Mouse (Mus musculus) testis, adult 2 months (tissue): ENCODE measurements around the gene Tmem121. TPM values are rescaled to one million over a fixed set of nuclear protein-coding genes. Genes with fewer than 3 reads are reported as not detected.

ENCODE experiments used
- H3K27ac ChIP-seq: fragments of 200-500 bp; 2 replicates; pipeline ENCODE4 v1.5.1; 2012; ENCODE audit warnings: low read depth, low read length; ENCODE audit not compliant: control insufficient read depth, insufficient read depth
- H3K27me3 ChIP-seq: fragments of 200-500 bp; 2 replicates; pipeline ENCODE4 v1.6.1; 2012; ENCODE audit warnings: mild to moderate bottlenecking, low read length, moderate library complexity; ENCODE audit not compliant: control insufficient read depth, insufficient read depth
- H3K36me3 ChIP-seq: fragments of 200-500 bp; 2 replicates; pipeline ENCODE4 v1.6.1; 2012; ENCODE audit warnings: mild to moderate bottlenecking, low read length; ENCODE audit not compliant: control insufficient read depth, insufficient read depth
- H3K4me1 ChIP-seq: fragments of 200-500 bp; 2 replicates; pipeline ENCODE4 v1.6.1; 2012; ENCODE audit warnings: low read length; ENCODE audit not compliant: control insufficient read depth, insufficient read depth
- H3K4me3 ChIP-seq: fragments of 200-500 bp; 2 replicates; pipeline ENCODE4 v1.5.1; 2012; ENCODE audit warnings: low read depth, mild to moderate bottlenecking, low read length, moderate library complexity, mixed read lengths; ENCODE audit not compliant: control insufficient read depth
- CTCF ChIP-seq: fragments of 200-500 bp; IDR thresholded peaks from 2 replicates; pipeline ENCODE4 v1.5.1; 2012; ENCODE audit warnings: low read depth, mild to moderate bottlenecking, inconsistent platforms, low read length, moderate library complexity; ENCODE audit not compliant: control insufficient read depth, insufficient read depth, insufficient replicate concordance
- POLR2A ChIP-seq: fragments of 200-500 bp; IDR thresholded peaks from 2 replicates; pipeline ENCODE4 v1.6.1; 2012; ENCODE audit warnings: low read depth, mild to moderate bottlenecking, inconsistent platforms, low read length, moderate library complexity; ENCODE audit not compliant: control insufficient read depth
- polyA plus RNA-seq: library from polyadenylated mRNA; depleted of rRNA; stranded (reverse); fragments of >200 nt; gene quantifications from 2 replicates; pipeline ENCODE4 v1.2.3, GENCODE M21; 2012

Tmem121 gene
- polyA plus RNA-seq, 1 experiment: 1.0 TPM

DNA sequence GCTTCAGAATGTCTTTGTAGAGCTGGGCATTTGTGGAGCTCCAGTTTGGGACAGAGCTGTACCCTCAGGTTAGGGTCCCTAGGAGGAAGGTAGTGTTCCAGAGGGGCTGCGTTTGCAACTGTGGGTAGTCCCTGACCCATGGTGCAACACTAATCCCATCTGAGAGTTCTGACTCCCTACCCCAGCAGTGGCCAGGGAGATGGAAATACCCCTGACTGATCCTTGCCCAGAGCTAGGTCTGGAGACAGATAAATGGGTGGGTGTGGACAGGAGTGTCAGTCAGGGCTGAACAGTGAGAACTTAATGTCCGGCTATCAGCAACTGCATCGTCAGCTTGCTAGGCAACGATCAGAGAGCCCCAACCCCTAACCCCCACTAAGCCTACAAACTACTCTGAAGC lies 35.1 kb upstream of the Tmem121 start:
- Histone ChIP-seq H3K27me3 (no peaks in the 10 kb centered on the region), H3K4me3 (peak overlapping the region; percentile 77; the same call in 1 of the 2 replicates)
- no peak for TF ChIP-seq CTCF
- TF ChIP-seq POLR2A: no peak

DNA sequence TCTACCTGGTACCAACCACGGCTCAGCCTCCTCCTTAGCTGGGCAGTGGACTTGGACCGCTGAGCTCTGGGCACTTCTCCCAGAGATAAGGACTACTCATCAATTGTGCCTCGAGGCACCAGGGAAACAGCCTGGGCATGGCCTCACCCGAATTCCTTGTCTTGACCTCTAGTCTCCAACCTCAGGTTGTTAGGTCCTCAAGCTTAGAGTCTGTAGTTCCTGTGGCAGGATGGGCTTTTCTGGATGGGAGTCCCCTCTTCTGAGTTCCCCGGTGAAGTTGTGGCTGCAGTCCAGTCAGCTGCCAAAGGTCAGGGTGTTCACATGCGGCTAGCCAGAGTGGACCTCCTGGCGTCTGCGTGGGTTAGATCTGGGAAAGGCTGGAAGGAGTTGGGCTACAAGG lies 34.7 kb upstream of the Tmem121 start:
- no peaks in the 10 kb centered on the region for H3K36me3 ChIP-seq
- peaks cover 51% of the 10 kb centered on the region for H3K4me1 ChIP-seq
- peak overlapping the region; percentile 77 for H3K4me3 ChIP-seq
- H3K27ac ChIP-seq: no peak overlapping the region
- H3K27me3 ChIP-seq: no peaks in the 10 kb centered on the region
- TF ChIP-seq CTCF (no peak), POLR2A (no peak)

More for the DNA sequence above, 35.1 kb upstream of the Tmem121 start:
- no peak overlapping the region for H3K27ac ChIP-seq
- H3K4me1 ChIP-seq: peaks cover 51% of the 10 kb centered on the region
- H3K36me3 ChIP-seq: no peaks in the 10 kb centered on the region

DNA sequence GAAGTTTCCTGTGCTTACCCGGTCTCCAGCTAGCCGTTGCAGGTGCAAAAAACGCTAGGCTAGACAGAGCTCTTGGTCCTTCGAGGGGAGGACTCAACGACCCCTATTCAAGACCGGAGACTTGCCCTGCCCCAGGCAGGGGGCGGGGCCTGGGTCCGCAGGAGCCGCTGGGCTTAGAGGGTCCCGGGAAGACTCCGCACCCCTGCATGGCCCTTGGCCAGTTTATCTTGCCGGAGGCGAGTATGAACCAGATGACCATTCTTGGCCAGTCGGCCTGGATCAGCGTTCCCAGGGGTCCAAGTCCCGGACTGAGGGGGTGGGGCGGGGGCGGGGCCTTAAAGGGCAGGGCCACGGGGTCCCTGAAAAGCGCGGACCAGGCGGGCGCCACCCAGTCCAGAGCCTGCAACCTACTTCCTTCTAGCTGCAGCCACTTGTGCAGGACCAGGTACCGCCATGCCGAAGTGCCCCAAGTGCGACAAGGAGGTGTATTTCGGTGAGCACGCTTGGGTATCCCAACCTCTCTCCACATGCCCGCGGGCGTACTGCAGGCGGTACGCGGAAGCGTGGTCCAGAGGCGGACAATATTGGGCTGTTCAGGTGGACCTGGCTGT lies 34.0 kb upstream of the Tmem121 start:
- peak overlapping the region; percentile 77 for H3K4me3 ChIP-seq
- H3K27ac ChIP-seq: no peak overlapping the region
- no peaks in the 10 kb centered on the region for H3K36me3 ChIP-seq
- H3K4me1 ChIP-seq: peaks cover 52% of the 10 kb centered on the region
- no peak for TF ChIP-seq POLR2A
- TF ChIP-seq CTCF: no peak
- H3K27me3 ChIP-seq: no peaks in the 10 kb centered on the region

DNA sequence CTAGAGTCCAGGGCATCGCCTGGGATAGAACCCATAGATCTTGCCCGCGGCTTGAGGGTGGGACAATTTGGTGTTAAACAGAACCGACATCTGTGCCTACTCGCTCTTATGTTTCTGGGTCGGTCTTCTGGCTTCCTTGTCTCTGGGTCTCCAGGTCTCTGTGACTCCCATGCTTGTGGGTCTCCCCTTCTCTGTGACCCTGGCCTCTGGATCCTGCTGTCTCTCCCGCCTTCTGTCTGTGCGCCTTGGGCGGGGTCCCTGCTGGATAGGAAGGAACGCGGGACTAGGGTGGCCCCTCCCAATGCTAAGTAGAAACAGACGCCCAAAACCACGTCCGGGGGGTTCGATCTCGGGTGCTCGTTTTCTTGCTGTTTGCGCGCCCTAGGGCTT lies 33.5 kb upstream of the Tmem121 start:
- no peaks in the 10 kb centered on the region for H3K27me3 ChIP-seq
- peak overlapping the region; percentile 77 for H3K4me3 ChIP-seq
- H3K36me3 ChIP-seq: no peaks in the 10 kb centered on the region
- no peak for TF ChIP-seq CTCF
- no peak for TF ChIP-seq POLR2A
- H3K27ac ChIP-seq: no peak overlapping the region
- H3K4me1 ChIP-seq: peaks cover 52% of the 10 kb centered on the region

DNA sequence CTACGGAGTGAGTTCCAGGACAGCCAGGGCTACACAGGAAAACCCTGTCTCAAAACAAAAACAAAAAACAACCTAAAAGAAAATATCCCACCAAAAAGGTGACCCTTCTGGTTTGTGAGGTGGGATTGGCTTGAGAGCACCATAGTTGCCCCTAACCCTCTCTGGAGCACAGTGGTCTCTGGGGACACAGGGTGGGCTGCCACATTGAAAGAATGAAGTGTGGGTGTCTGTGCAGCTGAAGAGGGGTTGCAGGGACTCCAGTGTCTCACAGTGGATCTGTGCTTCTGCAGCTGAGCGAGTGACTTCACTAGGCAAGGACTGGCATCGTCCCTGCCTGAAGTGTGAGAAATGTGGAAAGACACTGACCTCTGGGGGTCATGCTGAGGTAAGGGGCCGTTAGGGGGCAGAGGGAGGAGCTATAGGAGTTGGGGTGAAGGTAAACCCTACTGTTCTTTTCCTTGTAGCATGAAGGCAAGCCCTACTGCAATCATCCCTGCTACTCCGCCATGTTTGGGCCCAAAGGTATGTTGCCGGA lies 32.7 kb upstream of the Tmem121 start:
- no peaks in the 10 kb centered on the region for H3K36me3 ChIP-seq
- H3K4me3 ChIP-seq: no peak overlapping the region; the same call in 1 of the 2 replicates
- TF ChIP-seq CTCF (no peak), POLR2A (no peak)
- peaks cover 48% of the 10 kb centered on the region for H3K4me1 ChIP-seq
- H3K27ac ChIP-seq: no peak overlapping the region
- H3K27me3 ChIP-seq: no peaks in the 10 kb centered on the region

DNA sequence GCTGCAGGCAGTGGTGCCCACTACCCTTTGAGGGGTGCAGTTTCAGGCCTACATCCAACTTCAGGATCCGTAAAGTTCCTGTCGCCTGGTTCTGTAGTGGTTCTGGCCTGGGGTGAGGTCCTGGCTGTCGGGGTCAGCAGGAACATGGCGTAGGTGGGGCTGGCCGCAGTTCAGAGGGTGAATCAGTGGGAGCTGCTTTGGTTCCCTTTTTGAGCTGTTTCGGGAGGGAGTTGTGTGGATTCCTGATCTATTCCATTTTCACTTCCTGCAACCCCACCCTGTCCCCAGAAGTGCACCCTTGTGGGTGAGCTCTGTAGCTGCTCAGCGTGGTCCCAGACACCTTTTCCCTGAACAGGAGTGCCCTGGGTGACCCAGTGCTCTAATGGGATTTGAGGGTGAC lies 31.8 kb upstream of the Tmem121 start:
- Histone ChIP-seq H3K4me3 (no peak overlapping the region), H3K27ac (no peak overlapping the region), H3K4me1 (peaks cover 42% of the 10 kb centered on the region), H3K27me3 (no peaks in the 10 kb centered on the region), H3K36me3 (no peaks in the 10 kb centered on the region)
- TF ChIP-seq POLR2A: no peak
- no peak for TF ChIP-seq CTCF

DNA sequence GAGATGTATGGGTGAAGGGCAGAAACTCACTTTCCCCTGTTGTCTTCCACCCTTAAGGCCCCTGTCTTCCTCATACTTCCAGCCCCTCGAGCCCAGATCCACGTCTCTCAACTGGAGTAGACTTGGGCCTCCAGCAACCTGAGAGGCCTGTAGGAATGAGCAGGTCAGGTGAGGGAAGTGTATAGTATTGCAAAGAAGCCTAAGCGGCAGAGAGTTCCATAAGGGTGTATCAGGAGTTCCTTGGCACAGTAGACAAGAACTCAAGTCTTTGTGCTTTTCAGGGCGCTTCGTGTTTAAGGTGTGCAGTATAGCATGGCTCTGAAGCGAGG lies 31.0 kb upstream of the Tmem121 start:
- Histone ChIP-seq H3K27ac (peak overlapping the region; percentile 83; the same call in 1 of the 2 replicates), H3K36me3 (no peaks in the 10 kb centered on the region), H3K4me3 (peak overlapping the region; percentile 94), H3K4me1 (peaks cover 39% of the 10 kb centered on the region), H3K27me3 (no peaks in the 10 kb centered on the region)
- TF ChIP-seq POLR2A (no peak), CTCF (no peak)
